Mouse (Mus musculus) lung, adult 2 months (tissue): ENCODE measurements around the gene Ermap.

ENCODE experiments used
- CTCF ChIP-seq: fragments of 200-500 bp; IDR thresholded peaks from 2 replicates; pipeline ENCODE4 v1.5.1; 2011; ENCODE audit warnings: mild to moderate bottlenecking, low read length, control low read depth; ENCODE audit not compliant: insufficient read depth
- POLR2A ChIP-seq: fragments of 200-500 bp; IDR thresholded peaks from 2 replicates; pipeline ENCODE4 v1.6.1; 2011; ENCODE audit warnings: low read depth, mild to moderate bottlenecking, control low read depth, low read length, borderline replicate concordance; ENCODE audit errors: extremely low read depth

GRCm38 (mm10) chr4:119238661-119239060, 48.9 kb upstream of the Ermap start:
- no peak for TF ChIP-seq POLR2A
- TF ChIP-seq CTCF, result no peak
